Mouse (Mus musculus): ENCODE data around the gene Kank3.

Kank3 gene

GRCm38 (mm10) chr17:33810334-33811141 is at the start of gene Kank3:
Kank3 (plus strand) TSS chr17:33810519.
- DNase-seq: peak; percentile 78

GRCm38 (mm10) chr17:33766389-33766788 is 43.9 kb upstream of the Kank3 start:
- DNase-seq: no peak

GRCm38 (mm10) chr17:33771617-33772016 is 38.7 kb upstream of the Kank3 start:
- DNase-seq: no peak

- no peak for DNase-seq
These were observed 36.9 kb upstream of the Kank3 start for GRCm38 (mm10) chr17:33773426-33773825.

GRCm38 (mm10) chr17:33773871-33774572 is 36.3 kb upstream of the Kank3 start:
- DNase-seq: no peak

GRCm38 (mm10) chr17:33774573-33775155 is 35.7 kb upstream of the Kank3 start:
- no peak for DNase-seq

- no peak for DNase-seq
These were observed 35.0 kb upstream of the Kank3 start for GRCm38 (mm10) chr17:33775287-33775686.

GRCm38 (mm10) chr17:33779271-33779966 is 30.9 kb upstream of the Kank3 start:
- peak; percentile 55 for DNase-seq

- no peak for DNase-seq
These were observed 30.4 kb upstream of the Kank3 start for GRCm38 (mm10) chr17:33779967-33780295.

GRCm38 (mm10) chr17:33780431-33780830 is 29.9 kb upstream of the Kank3 start:
- DNase-seq: no peak

- peak; percentile 14 for DNase-seq
These were observed 29.0 kb upstream of the Kank3 start, which contains the start of gene Angptl4 for GRCm38 (mm10) chr17:33781124-33781977. Angptl4 (minus strand) TSS chr17:33781830.

GRCm38 (mm10) chr17:33782067-33782466 is 28.3 kb upstream of the Kank3 start:
- DNase-seq: no peak

GRCm38 (mm10) chr17:33783408-33783807 is 26.9 kb upstream of the Kank3 start:
- DNase-seq: no peak

- no peak for DNase-seq
These were observed 25.4 kb upstream of the Kank3 start for GRCm38 (mm10) chr17:33784939-33785338.

GRCm38 (mm10) chr17:33786375-33786774 is 23.9 kb upstream of the Kank3 start:
- DNase-seq: no peak

GRCm38 (mm10) chr17:33788732-33789131 is 21.6 kb upstream of the Kank3 start:
- no peak for DNase-seq

GRCm38 (mm10) chr17:33798306-33798705 is 12.0 kb upstream of the Kank3 start:
- no peak for DNase-seq

GRCm38 (mm10) chr17:33799277-33799676 is 11.0 kb upstream of the Kank3 start:
- DNase-seq: no peak

GRCm38 (mm10) chr17:33802221-33802620 is 8.1 kb upstream of the Kank3 start:
- DNase-seq: no peak

GRCm38 (mm10) chr17:33804205-33804604 is 6.1 kb upstream of the Kank3 start:
- DNase-seq: no peak

- no peak for DNase-seq
These were observed 5.6 kb upstream of the Kank3 start for GRCm38 (mm10) chr17:33804745-33805144.

- no peak for DNase-seq
These were observed 3.0 kb upstream of the Kank3 start for GRCm38 (mm10) chr17:33807181-33807888.
